Mouse (Mus musculus) liver, embryonic 12.5 days (tissue): ENCODE data around the gene H2al1h. TPM values are rescaled to one million over a fixed set of nuclear protein-coding genes. Genes with fewer than 3 reads are reported as not detected.
"Not testable (repeated sequence)": the region's sequence is repeated elsewhere in the genome, so short reads cannot be mapped to it uniquely, and the experiment has no call there.

Experiments
- ATAC-seq: fragments of 200-750 bp; cut with Nextera tagmentation; 2 replicates; pipeline ENCODE4 v1.8.0; 2017; ENCODE audit warnings: moderate number of reproducible peaks, mild to moderate bottlenecking, moderate library complexity
- H3K27ac ChIP-seq: fragments of 300-500 bp; sonication (generic); 2 replicates; pipeline ENCODE4 v1.5.1; 2016; ENCODE audit warnings: mild to moderate bottlenecking
- H3K27me3 ChIP-seq: fragments of 300-500 bp; sonication (generic); replicated peaks from 2 replicates; pipeline ENCODE4 v1.6.1; 2016; ENCODE audit warnings: mild to moderate bottlenecking, moderate library complexity
- H3K36me3 ChIP-seq: fragments of 300-500 bp; sonication (generic); 2 replicates; pipeline ENCODE4 v1.6.1; 2016; ENCODE audit warnings: mild to moderate bottlenecking, moderate library complexity
- H3K4me1 ChIP-seq: fragments of 300-500 bp; sonication (generic); 2 replicates; pipeline ENCODE4 v1.6.1; 2016
- H3K4me2 ChIP-seq: fragments of 300-500 bp; sonication (generic); 2 replicates; pipeline ENCODE4 v1.6.1; 2016; ENCODE audit warnings: mild to moderate bottlenecking, moderate library complexity
- H3K4me3 ChIP-seq: fragments of 300-500 bp; sonication (generic); 2 replicates; pipeline ENCODE4 v1.5.1; 2016; ENCODE audit warnings: mild to moderate bottlenecking, moderate library complexity
- H3K9ac ChIP-seq: fragments of 300-500 bp; sonication (generic); 2 replicates; pipeline ENCODE4 v1.6.1; 2016; ENCODE audit warnings: mild to moderate bottlenecking, moderate library complexity
- H3K9me3 ChIP-seq: fragments of 300-500 bp; sonication (generic); replicated peaks from 2 replicates; pipeline ENCODE4 v1.6.1; 2016; ENCODE audit warnings: mild to moderate bottlenecking, moderate library complexity
- WGBS: fragments of 180-500 bp; shearing (Covaris S2); methylation state at CpG from one replicate; pipeline ENCODE4 v1.1.7; 2016; ENCODE audit not compliant: insufficient replicate concordance; 5-methylcytosine and 5-hydroxymethylcytosine counted together
- polyA plus RNA-seq: library from polyadenylated mRNA; unstranded; fragments of >200 nt; fragmentation: Nextera tagmentation; extraction: Ambion mirVana; gene quantifications from 2 replicates; pipeline ENCODE4 v1.2.1, GENCODE M21; 2016

Gene H2al1h
- polyA plus RNA-seq, 1 experiment from 2014 or later = not detected

- not testable (repeated sequence) for H3K36me3 ChIP-seq, H3K27ac ChIP-seq, H3K4me2 ChIP-seq, H3K9ac ChIP-seq, H3K4me1 ChIP-seq, H3K27me3 ChIP-seq, H3K9me3 ChIP-seq, H3K4me3 ChIP-seq, ATAC-seq
- no CpG with 5 or more reads among the region's 3 CpGs for WGBS
These were observed 3.3 kb upstream of the H2al1h start, which contains the start of gene H2al1g for GRCm38 (mm10) chrX:11317956-11318355. H2al1g (plus strand) TSS chrX:11318256.

GRCm38 (mm10) chrX:11324359-11324758 is 3.1 kb downstream of the H2al1h start, which contains the start of gene H2al1i:
H2al1i (plus strand) TSS chrX:11324659.
- H3K4me3 ChIP-seq, H3K9ac ChIP-seq, ATAC-seq, H3K27ac ChIP-seq, H3K4me1 ChIP-seq, H3K4me2 ChIP-seq, H3K36me3 ChIP-seq, H3K9me3 ChIP-seq, H3K27me3 ChIP-seq: not testable (repeated sequence)
- WGBS = 86% methylated on average over 1 of the region's 5 CpGs

GRCm38 (mm10) chrX:11327522-11327921 is 6.2 kb downstream of the H2al1h start, which contains the start of gene H2al1j:
H2al1j (plus strand) TSS chrX:11327822.
- H3K9ac ChIP-seq, H3K9me3 ChIP-seq, H3K4me3 ChIP-seq, ATAC-seq, H3K4me1 ChIP-seq, H3K36me3 ChIP-seq, H3K4me2 ChIP-seq, H3K27me3 ChIP-seq, H3K27ac ChIP-seq: not testable (repeated sequence)
- 70% methylated on average over 2 of the region's 2 CpGs for WGBS

- Histone ChIP-seq H3K4me2 (no peak overlapping the region), H3K9ac (no peak overlapping the region), H3K27ac (no peak overlapping the region), H3K27me3 (no peaks in the 10 kb centered on the region), H3K9me3 (no peaks in the 10 kb centered on the region), H3K4me1 (no peaks in the 10 kb centered on the region), H3K36me3 (no peaks in the 10 kb centered on the region), H3K4me3 (no peak overlapping the region)
- 72% methylated on average over 9 of the region's 9 CpGs for WGBS
- no peak for ATAC-seq
These were observed 24.5 kb downstream of the H2al1h start for GRCm38 (mm10) chrX:11345762-11346161.

GRCm38 (mm10) chrX:11346756-11347155 is 25.5 kb downstream of the H2al1h start:
- ATAC-seq = no peak
- 67% methylated on average over 3 of the region's 3 CpGs for WGBS

GRCm38 (mm10) chrX:11360823-11361222 is 39.5 kb downstream of the H2al1h start:
- H3K9me3 ChIP-seq = no peaks in the 10 kb centered on the region
- no peak overlapping the region for H3K4me2 ChIP-seq
- no peaks in the 10 kb centered on the region for H3K4me1 ChIP-seq
- 41% methylated on average over 6 of the region's 6 CpGs for WGBS
- H3K36me3 ChIP-seq = no peaks in the 10 kb centered on the region
- H3K27ac ChIP-seq = no peak overlapping the region
- no peaks in the 10 kb centered on the region for H3K27me3 ChIP-seq
- H3K9ac ChIP-seq = no peak overlapping the region
- ATAC-seq = no peak
- no peak overlapping the region for H3K4me3 ChIP-seq

More at GRCm38 (mm10) chrX:11346756-11347155, 25.5 kb downstream of the H2al1h start:
- Histone ChIP-seq H3K27me3 (no peaks in the 10 kb centered on the region), H3K4me2 (no peak overlapping the region), H3K4me3 (no peak overlapping the region), H3K9ac (no peak overlapping the region), H3K9me3 (no peaks in the 10 kb centered on the region), H3K27ac (no peak overlapping the region), H3K4me1 (no peaks in the 10 kb centered on the region), H3K36me3 (no peaks in the 10 kb centered on the region)

GRCm38 (mm10) chrX:11361261-11361660 is 40.0 kb downstream of the H2al1h start:
- Histone ChIP-seq H3K4me3 (no peak overlapping the region), H3K9me3 (no peaks in the 10 kb centered on the region), H3K27me3 (no peaks in the 10 kb centered on the region), H3K27ac (no peak overlapping the region), H3K36me3 (no peaks in the 10 kb centered on the region), H3K4me1 (no peaks in the 10 kb centered on the region), H3K4me2 (no peak overlapping the region), H3K9ac (no peak overlapping the region)
- WGBS = 27% methylated on average over 2 of the region's 2 CpGs
- ATAC-seq = no peak

- no peak overlapping the region for H3K4me3 ChIP-seq
- H3K4me2 ChIP-seq = no peak overlapping the region
- H3K27me3 ChIP-seq = no peaks in the 10 kb centered on the region
- no peak overlapping the region for H3K27ac ChIP-seq
- no peaks in the 10 kb centered on the region for H3K9me3 ChIP-seq
- 63% methylated on average over 6 of the region's 6 CpGs for WGBS
- no peaks in the 10 kb centered on the region for H3K36me3 ChIP-seq
- H3K4me1 ChIP-seq = no peaks in the 10 kb centered on the region
- no peak overlapping the region for H3K9ac ChIP-seq
- no peak for ATAC-seq
These were observed 42.6 kb downstream of the H2al1h start for GRCm38 (mm10) chrX:11363890-11364289.

GRCm38 (mm10) chrX:11365151-11365550 is 43.9 kb downstream of the H2al1h start:
- Histone ChIP-seq H3K4me2 (no peak overlapping the region), H3K9ac (no peak overlapping the region), H3K4me1 (no peaks in the 10 kb centered on the region), H3K27me3 (no peaks in the 10 kb centered on the region), H3K36me3 (no peaks in the 10 kb centered on the region), H3K27ac (no peak overlapping the region), H3K4me3 (no peak overlapping the region), H3K9me3 (no peaks in the 10 kb centered on the region)
- WGBS = 55% methylated on average over 12 of the region's 12 CpGs
- ATAC-seq = no peak

Other genes starting within 250 kb of the H2al1h start
- gene H2al1a, start 22.2 kb upstream of the H2al1h start, polyA plus RNA-seq = not detected in 2 replicates
- not detected in 2 replicates for gene H2al1b, start 19.1 kb upstream of the H2al1h start, polyA plus RNA-seq
- not detected in 2 replicates for gene H2al1c, start 15.8 kb upstream of the H2al1h start, polyA plus RNA-seq
- gene H2al1d, start 12.7 kb upstream of the H2al1h start, polyA plus RNA-seq = not detected in 2 replicates
- gene H2al1e, start 9.6 kb upstream of the H2al1h start, polyA plus RNA-seq = not detected in 2 replicates
- not detected in 2 replicates for gene H2al1f, start 6.3 kb upstream of the H2al1h start, polyA plus RNA-seq
- not detected in 2 replicates for gene H2al1g, start 3.2 kb upstream of the H2al1h start, polyA plus RNA-seq
- not detected in 2 replicates for gene H2al1i, start 3.2 kb downstream of the H2al1h start, polyA plus RNA-seq
- not detected in 2 replicates for gene H2al1j, start 6.3 kb downstream of the H2al1h start, polyA plus RNA-seq